Mouse (Mus musculus): ENCODE data around the gene Otulin.

The Otulin gene

GRCm38 (mm10) chr15:27580771-27581170 is 49.7 kb downstream of the Otulin start:
- no peak for DNase-seq (ENCODE audit: low spot score in 2 of 2)

GRCm38 (mm10) chr15:27579853-27580252 is 50.6 kb downstream of the Otulin start:
- DNase-seq (ENCODE audit: low spot score in 2 of 2): no peak

GRCm38 (mm10) chr15:27578918-27579317 is 51.6 kb downstream of the Otulin start:
- DNase-seq (ENCODE audit: low spot score in 2 of 2): no peak

- DNase-seq (ENCODE audit: low spot score in 2 of 2): no peak
Observed at GRCm38 (mm10) chr15:27577915-27578780, 52.3 kb downstream of the Otulin start.

- DNase-seq (ENCODE audit: low spot score in 2 of 2): no peak
Observed at GRCm38 (mm10) chr15:27576886-27577285, 53.6 kb downstream of the Otulin start.

- no peak for DNase-seq (ENCODE audit: low spot score in 2 of 2)
Observed at GRCm38 (mm10) chr15:27575932-27576331, 54.6 kb downstream of the Otulin start.

- DNase-seq (ENCODE audit: low spot score in 2 of 2): no peak
Observed at GRCm38 (mm10) chr15:27574992-27575781, 55.3 kb downstream of the Otulin start.

- no peak for DNase-seq (ENCODE audit: low spot score in 2 of 2)
Observed at GRCm38 (mm10) chr15:27571179-27571578, 59.3 kb downstream of the Otulin start.

- DNase-seq (ENCODE audit: low spot score in 2 of 2): no peak
Observed at GRCm38 (mm10) chr15:27570385-27570784, 60.1 kb downstream of the Otulin start.

- DNase-seq (ENCODE audit: low spot score in 2 of 2): no peak
Observed at GRCm38 (mm10) chr15:27569924-27570323, 60.6 kb downstream of the Otulin start.

GRCm38 (mm10) chr15:27568371-27568770 is 62.1 kb downstream of the Otulin start:
- no peak for DNase-seq (ENCODE audit: low spot score in 2 of 2)

- DNase-seq (ENCODE audit: low spot score in 2 of 2): no peak
Observed at GRCm38 (mm10) chr15:27567356-27567755, 63.1 kb downstream of the Otulin start.

GRCm38 (mm10) chr15:27565626-27566185 is 64.8 kb downstream of the Otulin start:
- no peak for DNase-seq (ENCODE audit: low spot score in 2 of 2)

GRCm38 (mm10) chr15:27564106-27565100 is 66.1 kb downstream of the Otulin start:
- no peak for DNase-seq (ENCODE audit: low spot score in 2 of 2)

GRCm38 (mm10) chr15:27560315-27560714 is 70.2 kb downstream of the Otulin start:
- no peak for DNase-seq (ENCODE audit: low spot score in 2 of 2)

- DNase-seq (ENCODE audit: low spot score in 2 of 2): no peak
Observed at GRCm38 (mm10) chr15:27558456-27559147, 71.9 kb downstream of the Otulin start.

GRCm38 (mm10) chr15:27553554-27553953 is 76.9 kb downstream of the Otulin start:
- no peak for DNase-seq (ENCODE audit: low spot score in 2 of 2)

GRCm38 (mm10) chr15:27552129-27552700 is 78.3 kb downstream of the Otulin start:
- DNase-seq (ENCODE audit: low spot score in 2 of 2): no peak

- no peak for DNase-seq (ENCODE audit: low spot score in 2 of 2)
Observed at GRCm38 (mm10) chr15:27551117-27552114, 79.1 kb downstream of the Otulin start.

Data from urinary bladder, adult 18-20 months (tissue).